Mouse (Mus musculus) embryo, embryonic 10.5 days (tissue): Measurements from ENCODE around the gene Camkv.
A peak's percentile ranks its signal among the peaks of the same experiment; 100 is the strongest.

Source experiments
- DNase-seq: peaks from one replicate; pipeline ENCODE4 v3.0.0-alpha.2; 2015; ENCODE audit warnings: low spot score

The Camkv gene

DNA sequence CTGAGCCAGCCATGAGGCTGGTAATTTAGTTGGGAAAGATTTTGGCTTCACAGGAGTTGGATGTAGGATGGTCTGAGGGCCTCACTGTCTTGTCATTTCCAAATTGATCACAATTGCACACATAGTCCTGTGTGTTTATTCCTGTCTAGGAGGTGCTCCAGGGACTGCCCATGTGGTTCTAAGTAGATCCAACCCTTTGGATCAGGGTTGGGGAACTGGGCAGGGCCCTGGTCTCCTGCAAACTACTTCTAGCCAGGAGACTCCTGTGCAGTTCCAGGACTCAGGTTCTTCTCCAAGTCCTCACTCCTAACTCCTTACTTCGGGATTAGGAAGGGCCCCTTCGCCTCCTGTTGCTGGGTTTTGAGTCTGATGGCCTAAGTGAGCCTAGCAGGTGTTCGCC lies at the start of gene Camkv:
TSS of gene Camkv (plus strand) at position 301 of the 400 bp plus-strand sequence.
- no peak for DNase-seq

DNA sequence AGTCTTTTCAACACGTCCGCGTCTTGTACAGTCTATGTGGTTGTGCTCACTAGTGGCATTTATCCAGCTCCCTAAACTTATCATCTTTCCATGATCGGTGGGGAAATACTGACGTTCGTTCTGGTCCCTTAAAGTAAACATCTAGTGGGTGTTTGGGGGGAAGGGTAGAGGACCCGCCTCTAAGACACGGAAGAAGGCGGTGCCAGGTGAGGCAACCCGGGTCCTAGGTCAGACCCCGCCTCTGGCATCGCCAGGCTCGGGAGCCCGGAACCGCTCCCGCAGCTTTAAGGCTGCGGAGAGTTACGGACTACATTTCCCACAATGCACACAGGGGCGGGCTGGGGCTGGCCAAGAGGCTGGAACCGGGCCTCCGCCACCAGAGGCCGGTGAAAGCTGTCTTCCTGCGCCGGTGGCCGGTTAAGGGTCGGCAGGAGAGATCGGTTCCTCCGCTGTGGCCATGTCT lies 47.6 kb upstream of the Camkv start, which contains the start of gene Mon1a:
TSS of gene Mon1a (plus strand) at position 348 of the 463 bp plus-strand sequence.
- DNase-seq: peak; percentile 92

DNA sequence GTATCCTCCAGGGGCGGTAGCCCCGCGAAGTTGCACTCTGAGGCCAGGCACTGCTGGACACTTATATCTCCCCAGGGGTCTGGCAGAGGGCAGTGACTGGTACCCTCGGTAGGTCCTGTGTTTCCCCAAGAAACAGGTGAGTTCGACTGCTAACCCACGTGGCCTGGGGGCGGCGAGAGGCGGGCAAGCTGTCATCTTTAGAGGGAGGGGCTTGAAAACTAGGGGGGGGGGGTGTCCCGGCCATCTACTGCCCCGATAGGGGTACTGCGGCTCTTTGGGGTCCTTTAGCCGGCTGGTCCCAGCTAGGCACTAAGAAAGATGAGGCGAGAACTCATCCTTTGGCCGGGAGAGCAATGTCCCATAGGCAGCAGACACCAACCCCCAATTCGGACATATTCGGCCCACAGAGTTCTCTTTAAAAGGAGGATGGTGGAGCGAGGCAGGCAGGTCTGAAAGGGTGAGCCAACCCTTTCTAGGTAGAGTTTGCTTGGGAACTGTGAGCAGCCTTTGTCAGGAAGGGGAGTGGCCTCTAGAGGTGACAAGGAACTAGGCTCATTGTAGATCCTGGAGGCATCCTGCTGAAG lies 47.1 kb upstream of the Camkv start:
- DNase-seq: peak; percentile 48

DNA sequence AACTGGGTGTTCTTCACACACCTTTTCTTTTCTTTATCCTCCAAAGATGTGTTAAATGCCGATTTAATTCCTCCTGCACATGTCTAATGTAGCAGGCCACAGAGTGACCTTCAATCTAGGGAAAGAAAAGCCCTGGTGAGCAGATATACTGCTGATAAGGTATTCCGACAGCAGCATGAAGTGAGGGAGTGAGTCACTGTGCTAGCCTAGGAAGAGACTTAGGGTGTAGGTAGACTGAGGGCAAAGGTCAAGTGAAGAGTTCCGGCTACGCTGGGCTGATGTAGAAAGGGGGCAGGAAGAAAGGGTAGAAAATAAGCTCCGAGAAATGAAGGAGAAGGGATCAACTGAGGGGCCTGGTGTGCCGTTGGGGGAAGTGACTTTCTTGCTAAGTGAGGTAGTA lies 45.2 kb upstream of the Camkv start:
- DNase-seq: no peak

DNA sequence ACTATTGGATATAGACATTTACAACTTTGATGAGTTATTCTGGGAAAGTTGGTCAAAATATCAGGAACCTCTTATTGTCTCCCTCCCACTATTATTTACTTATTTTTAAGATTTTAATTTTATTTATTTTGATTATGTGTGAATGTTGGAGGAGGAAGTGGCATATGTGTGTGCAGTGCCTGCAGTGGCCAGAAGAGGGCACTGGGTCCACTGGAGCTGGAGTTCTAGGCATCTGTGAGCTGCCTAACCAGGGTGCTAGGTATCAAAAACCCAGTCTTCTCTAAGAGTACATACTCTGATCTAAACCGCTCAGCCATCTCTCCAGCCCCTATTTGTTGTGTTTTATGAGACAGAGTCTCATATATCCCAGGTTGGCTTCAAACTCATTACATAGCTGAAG lies 44.5 kb upstream of the Camkv start:
- DNase-seq: no peak

DNA sequence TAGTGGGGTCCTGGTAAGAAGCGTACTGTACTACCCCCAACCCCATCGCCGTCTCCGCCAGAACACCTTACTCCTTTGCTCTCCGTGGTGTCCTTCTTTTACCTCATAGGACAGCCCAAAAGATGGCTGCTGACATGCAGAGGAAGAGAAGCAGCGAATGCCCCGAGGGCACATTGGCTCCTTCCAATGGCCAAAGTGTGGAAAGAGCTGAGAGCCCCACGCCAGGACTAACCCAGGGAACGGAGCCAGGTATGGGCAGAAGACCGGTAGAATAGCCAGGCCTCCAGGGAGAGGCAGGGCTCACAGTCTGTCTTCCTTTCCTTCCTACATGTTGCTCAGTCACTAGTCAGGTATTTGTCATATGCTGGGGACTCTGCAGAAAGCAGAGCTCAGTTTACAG lies 36.9 kb upstream of the Camkv start:
- DNase-seq: no peak

DNA sequence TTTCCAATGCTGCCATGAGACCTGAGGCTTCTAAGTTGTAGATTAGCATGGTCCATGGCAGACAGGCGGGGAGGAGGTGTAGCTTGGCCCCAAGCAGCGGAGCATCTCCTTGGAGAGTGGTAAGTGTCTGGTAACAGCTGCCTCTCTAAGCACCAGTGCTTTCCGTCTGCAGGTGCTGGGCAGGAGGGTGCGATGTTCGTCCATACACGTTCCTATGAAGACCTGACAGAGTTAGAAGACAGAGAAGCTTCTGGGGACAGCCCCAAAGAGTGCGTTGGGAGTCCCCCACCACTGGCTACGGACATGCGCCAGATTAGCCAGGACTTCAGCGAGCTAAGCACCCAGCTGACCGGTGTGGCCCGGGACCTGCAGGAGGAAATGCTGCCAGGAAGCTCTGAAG lies 35.6 kb upstream of the Camkv start:
- DNase-seq: no peak

DNA sequence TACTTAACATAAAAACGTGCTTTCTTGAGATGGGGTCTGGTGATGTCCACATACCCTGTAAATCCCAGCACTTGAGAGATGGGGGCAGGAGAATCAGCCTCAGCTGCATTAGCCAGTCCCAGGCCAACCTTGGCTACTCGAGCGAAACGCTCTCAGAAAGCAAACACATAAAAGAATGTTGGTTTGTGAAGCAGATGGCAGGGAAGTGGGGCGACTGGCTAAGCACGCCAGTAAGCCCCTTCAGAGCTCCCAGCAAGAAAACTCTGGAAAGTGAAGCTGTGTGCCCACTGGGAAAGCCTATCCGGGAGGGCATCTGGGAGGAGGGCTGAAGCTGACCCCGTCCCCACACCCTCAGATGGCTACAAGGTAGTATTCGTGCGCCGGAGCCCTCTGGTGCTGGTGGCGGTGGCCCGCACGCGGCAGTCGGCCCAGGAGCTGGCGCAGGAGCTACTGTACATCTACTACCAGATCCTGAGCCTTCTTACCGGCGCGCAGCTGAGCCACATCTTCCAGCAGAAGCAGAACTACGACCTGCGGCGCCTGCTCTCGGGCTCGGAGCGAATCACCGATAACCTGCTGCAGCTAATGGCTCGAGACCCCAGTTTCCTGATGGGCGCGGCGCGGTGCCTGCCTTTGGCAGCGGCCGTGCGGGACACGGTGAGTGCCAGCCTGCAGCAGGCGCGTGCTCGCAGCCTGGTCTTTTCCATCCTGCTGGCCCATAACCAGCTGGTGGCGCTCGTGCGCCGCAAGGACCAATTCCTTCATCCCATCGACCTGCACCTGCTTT lies 34.4 kb upstream of the Camkv start:
- DNase-seq: peak; percentile 89

DNA sequence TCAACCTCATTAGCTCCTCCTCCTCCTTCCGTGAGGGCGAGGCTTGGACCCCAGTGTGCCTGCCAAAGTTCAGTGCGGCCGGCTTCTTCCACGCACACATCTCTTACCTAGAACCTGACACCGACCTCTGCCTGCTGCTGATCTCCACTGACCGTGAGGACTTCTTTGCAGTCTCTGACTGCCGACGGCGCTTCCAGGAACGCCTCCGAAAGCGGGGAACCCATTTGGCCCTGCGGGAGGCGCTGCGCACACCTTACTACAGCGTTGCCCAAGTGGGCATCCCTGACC lies 33.9 kb upstream of the Camkv start:
- no peak for DNase-seq

DNA sequence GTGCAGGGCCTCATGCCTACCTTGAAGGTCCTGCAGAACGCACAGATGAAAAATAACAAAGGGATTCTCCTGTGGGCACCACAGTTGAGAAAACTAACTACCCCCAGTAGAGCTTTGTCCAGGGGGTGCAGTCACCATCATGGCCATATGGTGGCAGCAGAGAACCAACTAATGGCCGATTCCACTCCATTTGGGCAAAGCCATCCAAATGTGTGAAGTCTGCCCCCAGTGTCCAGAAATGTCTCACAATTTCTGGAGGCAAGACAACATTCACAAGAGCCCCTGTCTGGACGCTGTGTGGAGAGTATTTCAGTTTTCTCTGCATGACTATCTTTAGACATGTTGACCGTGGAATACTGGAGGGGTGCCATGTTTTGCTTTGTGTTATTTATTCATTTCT lies 30.7 kb upstream of the Camkv start:
- peak; percentile 96 for DNase-seq

DNA sequence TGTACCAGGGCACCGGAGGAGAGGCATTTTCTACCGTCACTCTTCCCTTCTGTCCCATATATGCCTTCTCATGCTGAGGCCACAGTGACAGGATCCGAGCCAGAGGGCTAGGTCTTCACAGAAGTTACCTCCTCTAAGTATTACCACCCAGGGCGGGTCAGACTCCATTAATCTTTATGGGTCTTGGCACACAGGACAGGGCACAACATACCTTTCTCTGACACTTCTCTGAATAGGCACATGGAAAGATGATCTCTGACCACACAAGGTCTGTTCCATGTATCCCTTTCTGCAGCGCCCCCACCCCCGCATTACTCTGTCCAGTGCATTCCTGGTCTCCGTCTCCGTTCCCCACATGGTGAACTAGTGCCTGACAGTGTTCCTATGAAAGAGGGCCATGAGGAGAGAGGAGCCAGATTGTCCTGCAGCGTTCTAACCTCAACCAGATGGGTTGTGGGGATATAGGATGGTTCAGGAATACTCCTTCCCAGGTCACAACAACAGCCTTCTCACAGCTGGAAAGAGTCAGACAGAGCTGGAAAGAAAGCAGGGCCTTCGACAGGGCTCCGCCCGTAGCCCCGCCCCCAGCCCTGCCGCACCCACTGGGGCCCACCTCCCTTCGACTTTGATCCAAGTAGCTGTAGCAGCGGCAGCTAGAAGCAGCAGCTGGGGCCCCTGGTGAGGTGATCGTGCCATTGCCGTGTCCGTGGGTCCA lies 29.1 kb upstream of the Camkv start, which contains the start of gene Mst1r:
TSS of gene Mst1r (plus strand) at position 622 of the 715 bp plus-strand sequence.
- DNase-seq: peak; percentile 80

DNA sequence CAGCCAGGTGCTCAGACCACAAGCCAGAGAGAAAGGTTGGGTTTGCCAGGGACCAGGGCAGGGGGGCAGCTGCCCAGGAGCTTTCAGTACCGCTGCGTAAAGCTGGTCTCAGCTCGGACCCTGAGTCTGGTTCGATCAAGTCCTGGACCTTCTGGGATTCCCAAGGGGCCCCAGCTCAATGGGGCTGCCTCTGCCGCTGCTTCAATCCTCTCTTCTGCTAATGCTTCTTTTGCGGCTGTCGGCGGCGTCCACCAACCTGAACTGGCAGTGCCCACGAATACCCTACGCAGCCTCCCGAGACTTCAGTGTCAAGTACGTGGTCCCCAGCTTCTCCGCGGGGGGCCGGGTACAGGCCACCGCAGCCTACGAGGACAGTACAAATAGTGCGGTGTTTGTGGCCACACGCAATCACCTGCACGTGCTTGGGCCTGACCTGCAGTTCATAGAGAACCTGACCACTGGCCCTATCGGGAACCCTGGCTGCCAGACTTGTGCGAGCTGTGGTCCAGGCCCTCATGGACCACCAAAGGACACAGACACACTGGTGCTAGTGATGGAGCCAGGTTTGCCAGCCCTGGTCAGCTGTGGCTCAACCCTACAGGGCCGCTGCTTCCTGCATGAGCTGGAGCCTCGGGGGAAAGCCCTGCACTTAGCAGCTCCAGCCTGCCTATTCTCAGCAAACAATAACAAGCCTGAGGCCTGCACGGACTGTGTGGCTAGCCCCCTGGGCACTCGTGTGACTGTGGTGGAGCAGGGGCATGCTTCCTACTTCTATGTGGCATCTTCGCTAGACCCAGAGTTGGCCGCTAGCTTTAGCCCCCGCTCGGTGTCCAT lies 28.3 kb upstream of the Camkv start:
- DNase-seq: no peak

DNA sequence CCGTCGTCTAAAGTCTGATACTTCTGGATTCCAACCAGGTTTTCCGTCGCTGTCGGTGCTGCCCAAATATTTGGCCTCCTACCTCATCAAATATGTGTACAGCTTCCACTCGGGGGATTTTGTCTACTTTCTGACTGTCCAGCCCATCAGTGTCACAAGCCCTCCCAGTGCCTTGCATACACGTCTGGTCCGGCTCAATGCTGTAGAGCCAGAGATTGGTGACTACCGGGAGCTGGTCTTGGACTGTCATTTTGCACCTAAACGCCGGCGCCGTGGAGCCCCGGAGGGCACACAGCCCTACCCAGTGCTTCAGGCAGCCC lies 27.7 kb upstream of the Camkv start:
- no peak for DNase-seq

DNA sequence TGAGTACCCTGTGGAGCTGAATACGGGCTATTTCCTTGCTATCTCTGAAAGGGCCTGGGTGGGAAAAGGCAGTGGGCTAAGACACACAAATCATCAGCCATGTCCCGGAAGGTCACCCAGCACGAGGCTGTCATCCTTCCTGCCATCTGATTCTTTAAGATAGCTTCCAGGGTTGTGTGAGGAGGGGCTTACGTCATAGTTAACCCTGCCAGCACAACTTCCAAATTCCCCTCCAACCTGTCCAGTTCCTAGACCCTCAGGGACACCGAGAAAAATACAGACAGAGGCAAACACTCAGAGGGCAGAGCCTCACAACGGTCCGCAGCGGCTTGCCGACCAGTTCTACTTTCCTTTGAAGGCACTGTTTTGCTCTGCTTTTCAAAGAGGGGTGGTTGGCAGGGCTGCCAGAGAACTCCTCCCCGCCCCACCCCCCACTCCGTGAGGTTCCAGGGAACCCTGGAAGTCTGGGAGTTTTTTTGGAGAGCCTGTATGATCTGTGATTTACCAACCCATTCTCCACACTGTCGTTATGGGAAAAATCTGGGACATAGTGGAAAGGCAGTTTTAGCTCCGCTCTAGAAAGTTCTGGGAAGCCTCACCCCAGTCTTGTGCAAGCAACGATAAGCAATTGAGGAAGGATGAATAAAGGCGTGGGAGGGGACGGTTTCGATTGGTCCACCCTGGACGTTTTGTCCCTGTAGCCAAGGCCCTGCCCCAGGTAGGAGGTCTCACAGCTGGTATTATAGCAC lies 26.9 kb upstream of the Camkv start:
- DNase-seq: peak; percentile 5

DNA sequence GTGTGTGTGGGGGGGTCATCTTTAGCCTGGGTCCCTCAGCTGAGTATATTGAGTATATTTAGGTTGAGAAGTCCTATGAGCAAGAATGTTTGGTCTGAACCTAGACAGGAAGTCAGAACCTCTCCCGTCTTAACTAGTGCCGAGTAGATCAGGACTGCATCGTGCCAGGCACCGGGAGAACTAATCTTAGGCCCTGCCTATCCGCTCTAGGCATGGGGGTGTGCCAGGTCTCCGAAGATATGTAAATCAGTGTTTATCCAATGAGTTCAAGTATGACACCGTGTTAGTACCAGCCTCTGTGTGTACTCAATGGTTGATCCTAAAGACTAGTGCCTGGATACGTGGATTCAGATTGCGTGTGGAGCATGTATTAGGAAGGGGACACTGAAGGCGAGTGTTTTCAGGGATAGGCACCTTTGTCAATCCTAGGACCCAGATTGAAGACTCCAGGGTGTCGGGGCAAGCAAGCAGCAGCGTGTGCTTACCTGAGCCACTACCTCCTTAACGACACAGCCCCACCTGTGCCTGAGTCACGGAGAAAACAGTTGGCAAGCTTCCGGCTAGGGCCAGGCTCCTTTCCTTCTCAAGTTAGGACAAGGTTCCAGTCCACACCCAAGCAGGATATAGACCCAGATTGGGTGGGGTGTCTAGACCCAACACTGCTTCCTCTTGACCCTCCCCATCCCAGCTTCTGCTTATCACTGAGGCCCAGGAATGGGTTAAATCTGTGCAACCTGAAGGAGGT lies 25.3 kb upstream of the Camkv start:
- no peak for DNase-seq

DNA sequence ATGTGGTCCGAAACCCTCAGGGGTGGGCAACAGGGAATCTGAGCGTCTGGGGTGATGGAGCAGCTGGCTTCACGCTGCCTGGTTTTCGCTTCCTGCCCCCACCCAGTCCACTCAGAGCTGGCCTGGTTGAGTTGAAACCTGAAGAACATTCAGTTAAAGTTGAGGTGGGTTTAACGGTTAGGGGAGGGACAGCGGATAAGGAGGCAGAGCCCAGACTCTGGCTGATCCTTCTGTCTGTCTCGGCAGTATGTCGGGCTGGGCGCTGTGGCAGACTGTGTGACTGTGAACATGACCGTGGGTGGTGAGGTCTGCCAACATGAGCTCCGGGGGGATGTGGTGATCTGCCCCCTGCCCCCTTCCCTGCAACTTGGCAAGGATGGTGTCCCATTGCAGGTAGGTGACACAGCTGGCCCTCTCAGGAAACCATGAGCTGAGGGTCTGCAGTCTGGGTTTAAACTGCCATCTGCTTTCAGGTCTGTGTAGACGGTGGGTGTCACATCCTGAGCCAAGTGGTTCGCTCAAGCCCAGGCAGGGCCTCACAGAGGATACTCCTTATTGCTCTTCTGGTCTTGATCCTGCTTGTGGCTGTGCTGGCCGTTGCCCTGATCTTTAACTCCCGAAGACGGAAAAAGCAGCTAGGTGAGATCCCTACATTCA lies 20.6 kb upstream of the Camkv start:
- DNase-seq: no peak

DNA sequence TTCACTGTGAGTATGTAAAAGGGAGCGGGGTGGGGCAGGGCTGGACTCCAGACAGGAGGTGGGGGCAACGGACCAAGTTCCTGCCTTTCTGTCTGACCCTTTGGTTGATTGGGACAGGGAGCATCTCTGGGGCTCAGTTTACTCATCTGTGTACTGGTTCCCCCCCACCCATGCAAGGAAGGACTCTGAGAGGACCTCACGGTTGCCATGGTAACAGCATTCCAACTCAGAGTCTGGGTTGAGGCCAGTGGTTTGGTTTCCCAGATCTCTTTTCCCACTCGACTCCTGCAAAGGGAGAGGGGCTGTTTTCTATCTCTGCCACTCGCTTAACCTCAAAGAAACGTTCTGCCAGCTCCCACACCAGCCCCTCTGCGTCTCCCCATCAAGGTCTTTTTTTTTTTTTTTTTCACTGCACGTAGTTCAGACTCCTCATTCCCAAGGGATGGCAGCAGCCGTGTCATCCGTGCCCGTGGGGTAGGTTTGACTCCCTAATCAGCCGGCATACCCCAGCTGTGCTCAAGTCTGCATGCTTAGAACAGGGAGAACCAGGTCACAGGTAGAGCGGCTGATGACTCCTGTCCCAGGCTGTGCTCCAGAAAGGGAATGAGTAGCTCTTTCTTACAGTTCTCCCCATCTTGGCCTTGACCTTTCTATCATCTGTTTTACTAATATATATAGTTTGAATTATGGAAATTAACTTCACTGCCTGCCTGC lies 17.4 kb upstream of the Camkv start:
- peak; percentile 73 for DNase-seq

DNA sequence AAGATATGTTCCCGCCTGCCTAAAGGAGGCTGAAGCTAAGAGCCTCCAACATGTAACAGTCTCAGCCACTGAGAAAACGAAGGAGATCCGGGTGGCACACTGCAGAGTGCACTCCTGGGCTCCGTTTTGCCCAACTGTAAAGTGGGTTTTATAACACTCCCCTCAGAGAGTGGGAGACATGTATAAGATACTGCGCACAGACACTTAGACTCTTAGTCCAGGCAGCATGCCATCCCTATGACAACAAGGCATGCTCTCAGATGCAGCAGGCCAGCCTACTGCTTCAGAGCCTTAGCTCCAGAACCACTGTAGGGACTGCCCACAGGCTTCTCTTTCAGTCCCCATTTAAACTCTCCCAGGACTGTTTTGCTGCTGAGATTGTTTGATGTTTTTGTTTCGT lies 16.6 kb upstream of the Camkv start:
- DNase-seq: no peak

DNA sequence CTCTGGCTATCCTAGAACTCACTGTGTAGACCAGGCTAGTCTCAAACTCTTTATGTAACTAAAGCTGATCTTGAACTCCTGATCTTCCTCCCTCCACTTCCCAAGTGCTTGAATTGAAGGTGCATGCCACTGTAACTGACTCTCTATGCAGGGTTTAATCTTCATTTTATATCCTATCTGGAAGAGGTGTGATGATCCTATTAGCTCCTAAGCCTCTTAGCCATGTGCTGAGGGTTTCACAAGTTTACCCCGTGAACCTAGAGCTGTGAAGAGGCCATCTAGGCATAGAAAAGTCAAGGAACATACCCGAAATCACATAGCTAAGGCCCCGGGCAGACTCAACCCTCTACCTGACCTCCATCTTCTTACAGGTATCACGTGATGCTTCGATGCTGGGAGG lies 16.0 kb upstream of the Camkv start:
- no peak for DNase-seq

DNA sequence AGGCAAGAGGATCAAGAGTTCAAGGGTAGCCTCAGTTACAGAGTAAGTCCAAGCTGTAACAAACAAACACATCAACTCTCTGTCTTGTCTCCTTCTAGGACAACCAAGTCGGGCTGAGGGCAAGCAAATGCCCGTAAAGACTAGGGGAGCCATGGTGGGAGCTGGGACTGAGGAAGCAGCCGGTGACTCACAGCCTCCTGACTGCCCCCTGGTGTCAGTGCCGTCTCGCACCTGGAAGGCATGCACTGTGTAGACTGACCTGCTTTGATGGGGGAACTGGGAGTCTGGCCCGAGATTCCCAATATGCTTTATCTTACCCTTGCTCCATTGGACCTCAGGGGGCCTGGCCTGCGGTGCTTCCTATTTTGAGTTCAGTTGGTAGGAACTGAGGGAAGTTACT lies 12.5 kb upstream of the Camkv start:
- DNase-seq: peak; percentile 43
